Mouse (Mus musculus) CH12.LX (cell line): Measurements from ENCODE around the gene Prr14l. TPM values are rescaled to one million over a fixed set of nuclear protein-coding genes. Genes with fewer than 3 reads are reported as not detected.

Experiments
- DNase-seq: peaks from one replicate; pipeline ENCODE4 v3.0.0-alpha.2; 2013; ENCODE audit errors: extremely low read depth
- H3K27ac ChIP-seq: 2 replicates; pipeline ENCODE4 v1.5.1; 2012; ENCODE audit warnings: low read depth, mild to moderate bottlenecking, control low read depth, moderate library complexity; ENCODE audit not compliant: insufficient read depth
- H3K27me3 ChIP-seq: replicated peaks from 2 replicates; pipeline ENCODE3; 2012; ENCODE audit warnings: inconsistent platforms
- H3K36me3 ChIP-seq, 2 experiments: replicated peaks in 1 of 2; 2 replicates each; pipeline versions ENCODE3 to v1.6.1; 2012; ENCODE audit warnings: inconsistent platforms in 1 of 2, low read length in 1 of 2, mild to moderate bottlenecking in 1 of 2, mixed read lengths in 1 of 2, moderate library complexity in 1 of 2; ENCODE audit not compliant: control insufficient read depth in 1 of 2, insufficient read depth in 1 of 2
- H3K4me1 ChIP-seq, 2 experiments: 2 replicates each; pipeline ENCODE4 v1.6.1; 2012; ENCODE audit warnings: inconsistent platforms in 1 of 2, moderate library complexity in 1 of 2; ENCODE audit not compliant: insufficient read depth in 2 of 2, control insufficient read depth in 1 of 2
- H3K4me2 ChIP-seq: 2 replicates; pipeline ENCODE4 v1.6.1; 2012; ENCODE audit warnings: low read depth, mild to moderate bottlenecking, control low read depth; ENCODE audit not compliant: poor library complexity, insufficient read depth, severe bottlenecking
- H3K4me3 ChIP-seq, 3 experiments: fragments of 150-350 bp in 1 of 3; sonication (generic) in 1 of 3; replicated peaks in 1 of 3; 2 replicates each; pipeline versions ENCODE3 to v1.5.1; 2011 to 2012; ENCODE audit warnings: low read depth in 2 of 3, low read length in 2 of 3, mild to moderate bottlenecking in 2 of 3, moderate library complexity in 2 of 3, control low read depth in 1 of 3, improper control_type of control experiment in 1 of 3, inconsistent platforms in 1 of 3, mixed read lengths in 1 of 3; ENCODE audit not compliant: poor library complexity in 1 of 3
- H3K79me2 ChIP-seq: replicated peaks from 2 replicates; pipeline ENCODE4 v1.6.1; 2012; ENCODE audit warnings: mild to moderate bottlenecking, moderate library complexity; ENCODE audit not compliant: control insufficient read depth, poor library complexity, insufficient read depth, severe bottlenecking; ENCODE audit errors: extremely low read depth
- H3K9ac ChIP-seq: 2 replicates; pipeline ENCODE4 v1.6.1; 2012; ENCODE audit warnings: low read depth, mild to moderate bottlenecking, control low read depth, moderate library complexity; ENCODE audit not compliant: insufficient read depth
- H3K9me3 ChIP-seq: replicated peaks from 2 replicates; pipeline ENCODE3; 2012; ENCODE audit warnings: low read length, inconsistent platforms, mixed read lengths
- BHLHE40 ChIP-seq: IDR thresholded peaks from 2 replicates; pipeline ENCODE4 v1.6.1; 2011; ENCODE audit warnings: mild to moderate bottlenecking, low read depth, low read length, improper control_type of control experiment
- CHD1 ChIP-seq: IDR thresholded peaks from 2 replicates; pipeline ENCODE4 v1.6.1; 2012; ENCODE audit warnings: low read depth, low read length, improper control_type of control experiment, inconsistent platforms
- CHD2 ChIP-seq: IDR thresholded peaks from 2 replicates; pipeline ENCODE4 v1.6.1; 2011; ENCODE audit warnings: low read length, improper control_type of control experiment
- CTCF ChIP-seq, 2 experiments: IDR thresholded peaks in 1 of 2; conservative IDR thresholded peaks in 1 of 2; 2 replicates each; pipeline ENCODE4 v1.5.1; 2011 to 2012; ENCODE audit warnings: low read depth in 2 of 2, low read length in 2 of 2, improper control_type of control experiment in 1 of 2, inconsistent platforms in 1 of 2, mild to moderate bottlenecking in 1 of 2, moderate library complexity in 1 of 2
- ELF1 ChIP-seq: IDR thresholded peaks from 2 replicates; pipeline ENCODE4 v1.6.1; 2014; ENCODE audit warnings: low read depth, mild to moderate bottlenecking, inconsistent platforms, low read length, improper control_type of control experiment
- EP300 ChIP-seq: IDR thresholded peaks from 2 replicates; pipeline ENCODE4 v1.6.1; 2011; ENCODE audit warnings: low read length, improper control_type of control experiment
- HCFC1 ChIP-seq: IDR thresholded peaks from 2 replicates; pipeline ENCODE4 v1.6.1; 2012; ENCODE audit warnings: low read depth, mild to moderate bottlenecking, inconsistent platforms, low read length, improper control_type of control experiment
- IRF4 ChIP-seq: IDR thresholded peaks from 2 replicates; pipeline ENCODE4 v1.6.1; 2014; ENCODE audit warnings: low read depth, mild to moderate bottlenecking, inconsistent platforms, low read length, improper control_type of control experiment
- KAT2A ChIP-seq: IDR thresholded peaks from 2 replicates; pipeline ENCODE4 v1.6.1; 2012; ENCODE audit warnings: low read length, improper control_type of control experiment, inconsistent platforms; ENCODE audit not compliant: insufficient replicate concordance
- MAX ChIP-seq: IDR thresholded peaks from 2 replicates; pipeline ENCODE4 v1.6.1; 2011; ENCODE audit warnings: low read length, improper control_type of control experiment
- MAZ ChIP-seq: IDR thresholded peaks from 2 replicates; pipeline ENCODE4 v1.6.1; 2012; ENCODE audit warnings: low read depth, mild to moderate bottlenecking, inconsistent platforms, low read length, improper control_type of control experiment, moderate library complexity
- MEF2A ChIP-seq: IDR thresholded peaks from 2 replicates; pipeline ENCODE4 v1.6.1; 2014; ENCODE audit warnings: low read depth, mild to moderate bottlenecking, inconsistent platforms, low read length, improper control_type of control experiment, borderline replicate concordance
- MXI1 ChIP-seq: IDR thresholded peaks from 2 replicates; pipeline ENCODE4 v1.6.1; 2011; ENCODE audit warnings: mild to moderate bottlenecking, low read depth, low read length, improper control_type of control experiment
- MYC ChIP-seq: IDR thresholded peaks from 2 replicates; pipeline ENCODE4 v1.6.1; 2011; ENCODE audit warnings: low read depth, mild to moderate bottlenecking, improper control_type of control experiment, low read length
- NELFE ChIP-seq: IDR thresholded peaks from 2 replicates; pipeline ENCODE4 v1.6.1; 2011; ENCODE audit warnings: low read depth, low read length, improper control_type of control experiment
- NRF1 ChIP-seq: IDR thresholded peaks from 2 replicates; pipeline ENCODE4 v1.6.1; 2014; ENCODE audit warnings: low read depth, mild to moderate bottlenecking, inconsistent platforms, low read length, improper control_type of control experiment, moderate library complexity
- PAX5 ChIP-seq: IDR thresholded peaks from 2 replicates; pipeline ENCODE4 v1.6.1; 2012; ENCODE audit warnings: low read length, inconsistent platforms, mixed read lengths
- POLR2A ChIP-seq: IDR thresholded peaks from 2 replicates; pipeline ENCODE4 v1.6.1; 2011; ENCODE audit warnings: low read depth, mild to moderate bottlenecking, improper control_type of control experiment, low read length
- RAD21 ChIP-seq: IDR thresholded peaks from 2 replicates; pipeline ENCODE4 v1.6.1; 2011; ENCODE audit warnings: low read depth, mild to moderate bottlenecking, low read length, improper control_type of control experiment, moderate library complexity
- SIN3A ChIP-seq: IDR thresholded peaks from 2 replicates; pipeline ENCODE4 v1.6.1; 2012; ENCODE audit warnings: low read length, improper control_type of control experiment, inconsistent platforms
- SMC3 ChIP-seq: IDR thresholded peaks from 2 replicates; pipeline ENCODE4 v1.6.1; 2011; ENCODE audit warnings: low read depth, low read length, improper control_type of control experiment
- TBP ChIP-seq: conservative IDR thresholded peaks from 2 replicates; pipeline ENCODE4 v1.6.1; 2011; ENCODE audit warnings: low read depth, low read length, improper control_type of control experiment
- UBTF ChIP-seq: IDR thresholded peaks from 2 replicates; pipeline ENCODE4 v1.6.1; 2012; ENCODE audit warnings: low read depth, mild to moderate bottlenecking, inconsistent platforms, low read length, improper control_type of control experiment, moderate library complexity
- USF2 ChIP-seq: conservative IDR thresholded peaks from 2 replicates; pipeline ENCODE4 v1.6.1; 2011; ENCODE audit warnings: low read depth, low read length, improper control_type of control experiment
- ZKSCAN1 ChIP-seq: IDR thresholded peaks from 2 replicates; pipeline ENCODE4 v1.6.1; 2012; ENCODE audit warnings: low read depth, inconsistent platforms, low read length, improper control_type of control experiment, borderline replicate concordance
- ZMIZ1 ChIP-seq: IDR thresholded peaks from 2 replicates; pipeline ENCODE4 v1.6.1; 2012; ENCODE audit warnings: low read depth, mild to moderate bottlenecking, inconsistent platforms, low read length, improper control_type of control experiment
- ZNF384 ChIP-seq: IDR thresholded peaks from 2 replicates; pipeline ENCODE4 v1.6.1; 2012; ENCODE audit warnings: low read depth, low read length, improper control_type of control experiment, inconsistent platforms
- dilution Hi-C: fragments of 300-500 bp; cut with MboI; formaldehyde crosslinking; loops from 2 replicates; pipeline ENCODE4 v1.14.3; 2020; ENCODE audit warnings: low sequenced_read_pairs; ENCODE audit not compliant: extremely low pct_unique_long_range_greater_than_20kb, extremely low pct_ligation_motif_present
- in situ Hi-C: fragments of 300-500 bp; cut with MboI; formaldehyde crosslinking; loops from 3 replicates; pipeline ENCODE4 v1.14.3; 2019; ENCODE audit warnings: low sequenced_read_pairs, low pct_ligation_motif_present, low pct_unique_long_range_greater_than_20kb, mixed read lengths
- polyA plus RNA-seq: library from polyadenylated mRNA; unstranded; fragments of >175 nt; gene quantifications from 2 replicates; pipeline ENCODE4 v1.2.1, GENCODE M21; 2012; ENCODE audit warnings: low read depth; ENCODE audit not compliant: insufficient read length
- total RNA-seq, 2 experiments: library from RNA; depleted of rRNA; stranded (reverse); fragments of 300-350 nt in 1 of 2; fragments of >200 nt in 1 of 2; gene quantifications; 2 replicates each; pipeline ENCODE4 v1.2.3; 2012 to 2014

The Prr14l gene
- total and polyA plus RNA-seq, 3 experiments, result 5.4 to 15.6 (median 14.5) TPM

- Histone ChIP-seq H3K4me3 (no peak overlapping the region), H3K79me2 (no peaks in the 10 kb centered on the region; the same call in 1 of the 2 replicates), H3K27ac (no peak overlapping the region), H3K27me3 (no peaks in the 10 kb centered on the region), H3K9ac (no peak overlapping the region), H3K9me3 (no peaks in the 10 kb centered on the region), H3K36me3 (peaks cover 0 to 35% of the 10 kb centered on the region in 2 experiments), H3K4me2 (no peak overlapping the region), H3K4me1 (peaks cover 33 to 91% of the 10 kb centered on the region in 2 experiments)
- peak; percentile 64 for DNase-seq
- dilution Hi-C loops, result no loop called here
- in situ Hi-C loops, result no loop called here
- TF ChIP-seq CHD2, result no peak
- TF ChIP-seq SMC3, result peak; percentile 37; the same call in 1 of the 2 replicates
- peak; percentile 75 to 82 for TF ChIP-seq CTCF (conservative IDR thresholded peaks at IDR 0.05 in 1 of 2, IDR thresholded peaks at IDR 0.05 in 1 of 2; ENCODE audit: low read depth in 2 of 2, low read length in 2 of 2)
- TF ChIP-seq ZKSCAN1, result no peak
- TF ChIP-seq RAD21, result peak; percentile 79
- peak; percentile 63 for TF ChIP-seq IRF4
- TF ChIP-seq MAZ, result no peak
- TF ChIP-seq USF2, result no peak
- TF ChIP-seq EP300, result peak; percentile 69
- TF ChIP-seq CHD1, result no peak
These were observed 106.2 kb downstream of the Prr14l start for GRCm38 (mm10) chr5:32747650-32748375.

GRCm38 (mm10) chr5:32745705-32746655 is 108.1 kb downstream of the Prr14l start:
- peak; percentile 82 for TF ChIP-seq MAZ
- no peak for TF ChIP-seq ZKSCAN1
- 0 out of 2 replicates have a peak, but pooled peaks have one; percentile 38 for TF ChIP-seq MXI1
- TF ChIP-seq ZMIZ1, result no peak
- TF ChIP-seq IRF4, result peak; percentile 19; the same call in 1 of the 2 replicates
- no peak for TF ChIP-seq SMC3
- TF ChIP-seq SIN3A, result peak; percentile 85; the same call in 1 of the 2 replicates
- TF ChIP-seq MEF2A, result no peak
- no peak for TF ChIP-seq BHLHE40
- no peak for TF ChIP-seq UBTF
- 0 out of 2 replicates have a peak, but pooled peaks have one; percentile 11 for TF ChIP-seq CHD2
- TF ChIP-seq KAT2A, result no peak
- no peak for TF ChIP-seq ZNF384
- TF ChIP-seq RAD21, result no peak
- TF ChIP-seq POLR2A, result peak; percentile 41; the same call in 1 of the 2 replicates
- peak; percentile 62 for TF ChIP-seq HCFC1
- TF ChIP-seq MYC, result no peak
- no peak for TF ChIP-seq TBP
- peak; percentile 40; the same call in 1 of the 2 replicates for TF ChIP-seq NELFE
- no peak for TF ChIP-seq NRF1
- no peak for TF ChIP-seq MAX
- no peak for TF ChIP-seq PAX5
- peak; percentile 27; the same call in 1 of the 2 replicates for TF ChIP-seq EP300
- peak; percentile 85 for TF ChIP-seq ELF1
- Histone ChIP-seq H3K9ac (peak overlapping the region; percentile 43; the same call in 1 of the 2 replicates), H3K9me3 (no peaks in the 10 kb centered on the region), H3K4me1 (peaks cover 25 to 78% of the 10 kb centered on the region in 2 experiments), H3K27ac (no peak overlapping the region), H3K4me2 (peak overlapping the region; percentile 60), H3K27me3 (no peaks in the 10 kb centered on the region), H3K79me2 (no peaks in the 10 kb centered on the region; the same call in 1 of the 2 replicates), H3K4me3 (peak overlapping the region; percentile 44 to 73 (median 57)), H3K36me3 (peaks cover 0 to 51% of the 10 kb centered on the region in 2 experiments)
- dilution Hi-C loops (no loop called here), in situ Hi-C loops (no loop called here)
- peak; percentile 79 for DNase-seq
